Mouse (Mus musculus) spleen, adult 2 months (tissue): ENCODE data around the gene Selenok. TPM values are rescaled to one million over a fixed set of nuclear protein-coding genes. Genes with fewer than 3 reads are reported as not detected.

Experiments
- DNase-seq, 2 experiments: peaks; one replicate each; pipeline versions ENCODE4 v3.0.0 to v3.0.0-alpha.2; 2012 to 2021; ENCODE audit warnings: low spot score in 2 of 2, low read depth in 1 of 2
- H3K27ac ChIP-seq: fragments of 200-500 bp; 2 replicates; pipeline ENCODE4 v1.5.1; 2012; ENCODE audit warnings: low read length, inconsistent platforms; ENCODE audit not compliant: insufficient read depth
- H3K27me3 ChIP-seq: fragments of 200-500 bp; 2 replicates; pipeline ENCODE4 v1.6.1; 2012; ENCODE audit warnings: mild to moderate bottlenecking, moderate library complexity, low read length, inconsistent platforms; ENCODE audit not compliant: control insufficient read depth, insufficient read depth
- H3K36me3 ChIP-seq: fragments of 200-500 bp; 2 replicates; pipeline ENCODE4 v1.6.1; 2012; ENCODE audit warnings: mild to moderate bottlenecking, low read length, inconsistent platforms; ENCODE audit not compliant: control insufficient read depth, insufficient read depth
- H3K4me1 ChIP-seq: fragments of 200-500 bp; 2 replicates; pipeline ENCODE4 v1.6.1; 2011; ENCODE audit warnings: inconsistent platforms; ENCODE audit not compliant: control insufficient read depth, insufficient read depth, insufficient read length
- H3K4me3 ChIP-seq: fragments of 200-500 bp; 2 replicates; pipeline ENCODE4 v1.5.1; 2011; ENCODE audit warnings: mild to moderate bottlenecking, inconsistent platforms; ENCODE audit not compliant: insufficient read depth, insufficient read length; ENCODE audit errors: extremely low read depth
- CTCF ChIP-seq: fragments of 200-500 bp; IDR thresholded peaks from 2 replicates; pipeline ENCODE4 v1.5.1; 2011; ENCODE audit warnings: mild to moderate bottlenecking, inconsistent platforms; ENCODE audit not compliant: insufficient read depth, insufficient read length, insufficient replicate concordance; ENCODE audit errors: extremely low read depth
- POLR2A ChIP-seq: fragments of 200-500 bp; IDR thresholded peaks from 2 replicates; pipeline ENCODE4 v1.6.1; 2011; ENCODE audit warnings: low read depth, low read length, inconsistent platforms
- WGBS: fragments of 180-500 bp; shearing (Covaris S2); methylation state at CpG from one replicate; pipeline ENCODE4 v1.1.7; 2018; 5-methylcytosine and 5-hydroxymethylcytosine counted together
- polyA plus RNA-seq: library from polyadenylated mRNA; depleted of rRNA; stranded (reverse); fragments of >200 nt; gene quantifications from 2 replicates; pipeline ENCODE4 v1.2.3, GENCODE M21; 2012

Selenok gene
- polyA plus RNA-seq, 1 experiment = 13.0 TPM

GRCm38 (mm10) chr14:30008733-30009575, 40.8 kb downstream of the Selenok start, which contains the start of the genes Il17rb and Chdh:
TSS of gene Il17rb (minus strand) at chr14:30008896.
TSS of gene Chdh (plus strand) at chr14:30009023.
- peaks cover 7% of the 10 kb centered on the region; the same call in 1 of the 2 replicates for H3K27me3 ChIP-seq
- WGBS = 10% methylated on average over 54 of the region's 54 CpGs

DNA sequence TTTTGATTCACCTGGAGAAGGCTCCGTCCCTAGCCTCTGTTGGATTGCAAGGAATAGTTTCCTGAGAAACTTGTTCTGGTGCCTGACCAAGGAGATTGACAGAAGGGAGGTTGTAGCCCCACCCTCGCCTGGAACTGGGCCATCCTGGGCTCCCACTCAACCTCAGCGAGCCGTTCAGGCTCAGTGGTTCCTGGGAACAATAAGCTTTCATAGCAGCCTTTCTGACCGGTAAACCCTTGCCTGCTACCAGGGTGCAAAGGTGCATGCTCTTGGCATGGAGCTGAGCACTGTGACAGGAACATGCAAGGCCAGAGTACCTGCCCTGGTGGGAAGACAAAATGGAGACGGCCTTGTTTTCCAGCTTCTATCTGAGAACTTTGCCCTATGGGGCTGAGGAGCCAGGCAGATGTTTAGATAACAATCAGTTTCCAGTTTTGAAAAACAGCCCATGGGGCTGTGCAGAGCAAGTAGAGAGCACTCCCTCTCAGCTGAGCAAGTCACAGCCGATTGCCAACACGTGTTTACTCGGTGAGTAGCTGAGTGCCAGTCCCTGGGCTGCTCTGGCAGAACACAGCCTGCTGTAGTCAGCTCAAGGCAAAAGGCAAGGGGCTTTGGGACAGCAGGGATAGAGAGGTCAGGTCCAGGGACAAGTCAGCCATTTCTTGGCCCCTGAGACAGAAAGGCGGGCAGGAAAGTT, 41.9 kb downstream of the Selenok start:
- WGBS = 69% methylated on average over 10 of the region's 10 CpGs
- no peak overlapping the region for H3K27ac ChIP-seq

More at GRCm38 (mm10) chr14:30008733-30009575, 40.8 kb downstream of the Selenok start, which contains the start of the genes Il17rb and Chdh:
- no peaks in the 10 kb centered on the region for H3K36me3 ChIP-seq
- no peak for DNase-seq
- H3K27ac ChIP-seq = no peak within 1 kb of the TSS
- TF ChIP-seq CTCF (no peak), POLR2A (no peak)
- H3K4me1 ChIP-seq = peaks cover 6% of the 10 kb centered on the region; the same call in 1 of the 2 replicates
- H3K4me3 ChIP-seq = peak within 1 kb of the TSS; percentile 40; the same call in 1 of the 2 replicates

GRCm38 (mm10) chr14:30011886-30012560, 43.9 kb downstream of the Selenok start:
- Histone ChIP-seq H3K36me3 (no peaks in the 10 kb centered on the region), H3K4me3 (no peak overlapping the region), H3K27ac (no peak overlapping the region), H3K27me3 (peaks cover 7% of the 10 kb centered on the region; the same call in 1 of the 2 replicates), H3K4me1 (peaks cover 15% of the 10 kb centered on the region)
- WGBS = 79% methylated on average over 10 of the region's 10 CpGs
- TF ChIP-seq POLR2A (no peak), CTCF (no peak)
- no peak for DNase-seq

More for the DNA sequence above, 41.9 kb downstream of the Selenok start:
- DNase-seq = no peak
- no peak overlapping the region for H3K4me3 ChIP-seq
- H3K36me3 ChIP-seq = no peaks in the 10 kb centered on the region
- TF ChIP-seq CTCF = no peak
- no peak for TF ChIP-seq POLR2A
- peaks cover 7% of the 10 kb centered on the region; the same call in 1 of the 2 replicates for H3K27me3 ChIP-seq
- H3K4me1 ChIP-seq = peaks cover 15% of the 10 kb centered on the region

DNA sequence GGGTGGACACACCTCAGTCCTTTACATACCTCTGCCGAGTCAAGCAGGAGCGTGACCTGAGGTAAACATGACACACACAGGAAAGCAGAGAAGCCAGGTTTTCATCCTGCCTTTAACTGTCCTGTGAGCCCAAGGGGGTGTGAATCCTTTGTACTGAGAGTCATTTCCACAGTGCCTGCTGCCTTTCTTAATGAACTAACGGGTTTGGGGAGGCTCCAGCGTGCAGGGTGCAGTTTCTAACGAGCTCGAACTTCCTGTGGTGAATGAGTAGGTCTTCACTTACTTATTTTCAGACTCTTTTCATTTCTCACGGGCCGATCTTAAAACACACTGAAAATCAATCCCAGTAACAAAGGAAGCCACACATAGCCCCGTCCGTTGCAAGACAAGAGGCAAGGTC, 46.4 kb downstream of the Selenok start:
- no peak overlapping the region for H3K4me3 ChIP-seq
- no peaks in the 10 kb centered on the region for H3K27me3 ChIP-seq
- no peaks in the 10 kb centered on the region for H3K36me3 ChIP-seq
- TF ChIP-seq POLR2A (no peak), CTCF (no peak)
- H3K4me1 ChIP-seq = peaks cover 9% of the 10 kb centered on the region; the same call in 1 of the 2 replicates
- DNase-seq = no peak
- H3K27ac ChIP-seq = no peak overlapping the region; the same call in 1 of the 2 replicates
- 12% methylated on average over 10 of the region's 10 CpGs for WGBS

DNA sequence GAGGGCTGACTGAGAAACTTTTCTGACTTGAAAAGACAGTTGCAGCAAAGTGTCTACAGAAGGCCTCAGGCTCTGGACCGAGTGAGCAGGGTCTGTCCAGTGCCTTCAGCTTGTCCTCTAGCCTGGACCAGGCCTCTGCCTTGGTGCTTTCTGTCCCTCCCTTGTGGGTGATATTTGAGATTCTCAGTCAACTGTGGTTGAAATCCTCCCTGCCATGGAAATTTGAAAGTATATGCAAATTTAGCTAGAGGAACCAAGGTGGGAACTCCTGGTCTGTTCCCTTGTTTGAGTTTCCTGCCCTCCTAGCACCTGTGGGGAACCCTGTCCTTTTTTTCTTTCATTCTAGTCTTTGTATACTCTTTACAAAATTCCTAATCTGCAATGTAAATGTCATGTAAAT, 46.9 kb downstream of the Selenok start:
- Histone ChIP-seq H3K27me3 (no peaks in the 10 kb centered on the region), H3K36me3 (no peaks in the 10 kb centered on the region), H3K27ac (no peak overlapping the region), H3K4me1 (peaks cover 9% of the 10 kb centered on the region; the same call in 1 of the 2 replicates), H3K4me3 (no peak overlapping the region)
- DNase-seq = no peak
- TF ChIP-seq CTCF (no peak), POLR2A (no peak)
- WGBS = 30% methylated on average over 1 of the region's 1 CpGs

GRCm38 (mm10) chr14:30016666-30017065, 48.6 kb downstream of the Selenok start:
- H3K27me3 ChIP-seq = no peaks in the 10 kb centered on the region
- WGBS = 88% methylated on average over 5 of the region's 5 CpGs
- H3K27ac ChIP-seq = no peak overlapping the region
- H3K4me3 ChIP-seq = no peak overlapping the region
- H3K4me1 ChIP-seq = peaks cover 9% of the 10 kb centered on the region; the same call in 1 of the 2 replicates
- DNase-seq = no peak
- H3K36me3 ChIP-seq = no peaks in the 10 kb centered on the region
- TF ChIP-seq POLR2A (no peak), CTCF (no peak)
